Mouse (Mus musculus): ENCODE measurements around the gene Cfap126.

The Cfap126 gene

DNA sequence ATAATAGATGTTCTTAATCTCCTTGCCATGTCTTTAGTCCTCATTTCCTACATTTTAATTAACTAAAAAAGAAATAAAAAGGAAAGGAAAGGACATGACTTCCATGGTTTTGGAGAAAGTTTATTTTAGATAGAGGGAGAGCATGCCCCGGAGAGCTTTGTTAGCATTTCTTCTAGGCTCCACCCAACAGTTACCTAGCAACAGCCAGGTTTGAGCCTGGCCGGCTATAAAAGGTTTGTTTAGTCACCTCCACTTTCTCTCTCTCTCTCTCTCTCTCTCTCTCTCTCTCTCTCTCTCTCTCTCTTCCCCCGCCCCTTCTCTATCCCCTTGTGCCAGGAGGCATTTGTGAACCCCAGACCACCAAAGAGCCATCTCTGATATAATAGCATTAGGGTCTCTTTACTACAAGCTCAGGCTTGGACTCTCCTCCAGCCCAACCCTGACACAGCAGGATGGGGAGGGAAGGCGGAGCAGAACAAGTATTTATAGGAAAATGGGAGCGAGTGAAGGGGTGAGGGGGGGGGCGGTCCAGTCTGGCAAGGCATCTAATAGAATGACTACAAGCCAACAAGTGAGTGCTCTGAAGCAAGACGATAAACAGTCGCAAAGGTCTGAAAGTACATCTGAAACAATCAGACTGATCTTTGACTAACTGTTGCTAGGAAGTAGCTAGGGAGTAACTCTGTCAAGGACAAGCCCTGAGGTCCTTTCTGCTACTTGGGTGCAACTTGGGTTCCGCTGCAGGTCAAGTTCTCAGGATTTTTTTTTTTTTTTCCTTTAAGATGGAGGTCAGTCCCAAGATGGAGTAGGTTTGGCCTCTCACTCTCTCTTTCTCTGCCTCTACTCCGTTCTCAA is 17.4 kb upstream of the Cfap126 start:
- no peak for DNase-seq (ENCODE audit: low read depth, low spot score)

DNA sequence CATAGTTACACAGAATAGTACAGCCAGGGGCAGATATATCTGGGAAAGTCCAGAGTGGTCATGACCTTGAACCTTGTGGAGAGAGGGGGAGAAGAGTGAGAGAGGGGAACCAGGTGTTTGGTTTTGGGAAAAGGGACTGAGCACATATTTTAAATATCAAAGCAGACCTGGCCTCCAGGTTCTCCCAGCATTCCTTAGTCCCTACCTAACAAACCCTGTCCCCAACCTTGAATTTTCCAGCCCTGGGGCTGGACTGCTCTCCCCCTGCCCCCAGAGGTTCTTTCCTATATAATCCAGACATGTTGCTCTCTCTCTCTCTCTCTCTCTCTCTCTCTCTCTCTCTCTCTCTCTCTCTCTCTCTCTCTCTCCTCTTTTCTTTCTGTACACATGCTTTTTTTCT is 16.6 kb upstream of the Cfap126 start:
- no peak for DNase-seq (ENCODE audit: low read depth, low spot score)

DNA sequence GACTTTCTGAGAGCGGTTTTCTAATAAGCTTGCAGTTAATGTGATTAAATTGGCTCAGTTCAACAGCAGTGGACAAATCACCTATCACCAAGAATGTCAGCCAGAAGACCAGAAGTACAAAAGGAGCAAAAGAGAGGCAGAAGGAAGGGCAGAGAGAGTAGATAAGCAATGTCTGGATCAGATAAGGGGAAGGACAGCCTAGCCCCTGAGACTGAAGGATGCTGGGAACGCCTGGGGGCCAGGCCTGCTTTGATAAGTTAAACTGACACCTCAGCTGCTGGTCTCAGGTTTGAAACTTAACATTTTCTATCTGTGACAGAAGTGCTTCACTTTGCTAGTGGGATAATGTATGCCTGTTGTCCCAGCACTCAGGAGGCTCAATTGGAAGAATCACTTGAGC is 16.1 kb upstream of the Cfap126 start:
- no peak for DNase-seq (ENCODE audit: low read depth, low spot score)

DNA sequence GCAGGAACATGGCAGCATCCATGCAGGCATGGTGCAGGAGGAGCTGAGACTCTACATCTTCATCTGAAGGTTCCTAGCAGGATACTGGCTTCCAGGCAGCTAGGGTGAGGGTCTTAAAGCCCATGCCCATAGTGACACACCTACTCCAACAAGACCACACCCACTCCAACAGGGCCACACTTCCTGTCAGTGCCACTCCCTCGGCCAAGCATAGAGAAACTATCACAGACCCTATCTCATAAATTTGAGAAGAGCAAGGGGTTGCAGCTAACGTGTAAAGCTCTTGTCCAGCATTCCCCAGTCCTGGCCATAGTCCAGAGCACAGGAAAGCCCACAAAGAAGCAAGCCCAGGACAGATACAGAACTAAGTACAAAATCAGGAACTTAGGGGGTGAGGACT is 12.7 kb upstream of the Cfap126 start:
- no peak for DNase-seq (ENCODE audit: low read depth, low spot score)

DNA sequence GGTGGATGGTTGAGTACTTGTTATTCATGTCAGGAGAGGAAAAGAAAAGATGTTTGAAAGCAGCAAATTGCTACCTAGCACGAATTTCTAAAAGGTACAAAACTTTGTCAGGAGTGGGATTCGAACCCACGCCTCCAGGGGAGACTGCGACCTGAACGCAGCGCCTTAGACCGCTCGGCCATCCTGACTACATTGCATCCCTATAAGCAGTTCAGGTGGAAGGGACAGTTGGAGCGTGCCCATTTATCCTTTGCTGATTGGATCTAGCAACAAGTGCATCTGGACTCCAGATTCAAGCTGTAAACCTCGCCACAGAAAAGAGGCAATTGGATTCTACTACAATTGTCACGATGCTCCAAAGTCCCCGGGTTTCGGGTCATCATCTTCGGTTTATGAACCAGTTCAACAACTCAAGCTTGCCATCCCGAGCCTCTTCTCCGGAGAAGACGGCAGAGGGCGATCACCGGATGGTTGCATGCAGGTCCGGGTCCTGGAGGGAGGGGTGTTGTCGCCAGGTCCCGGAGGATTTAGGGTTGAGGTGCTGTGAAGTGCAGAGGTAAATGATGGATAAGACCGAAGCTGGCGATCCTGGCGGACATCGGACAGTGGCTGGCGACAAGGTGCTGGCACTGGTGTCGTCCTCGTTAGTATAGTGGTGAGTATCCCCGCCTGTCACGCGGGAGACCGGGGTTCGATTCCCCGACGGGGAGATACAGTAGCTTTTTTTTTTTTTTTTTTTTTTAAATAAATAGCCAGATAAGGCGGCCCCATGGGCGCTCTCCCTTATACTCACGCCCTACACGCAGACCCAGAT is 11.8 kb upstream of the Cfap126 start:
- no peak for DNase-seq (ENCODE audit: low read depth, low spot score)

DNA sequence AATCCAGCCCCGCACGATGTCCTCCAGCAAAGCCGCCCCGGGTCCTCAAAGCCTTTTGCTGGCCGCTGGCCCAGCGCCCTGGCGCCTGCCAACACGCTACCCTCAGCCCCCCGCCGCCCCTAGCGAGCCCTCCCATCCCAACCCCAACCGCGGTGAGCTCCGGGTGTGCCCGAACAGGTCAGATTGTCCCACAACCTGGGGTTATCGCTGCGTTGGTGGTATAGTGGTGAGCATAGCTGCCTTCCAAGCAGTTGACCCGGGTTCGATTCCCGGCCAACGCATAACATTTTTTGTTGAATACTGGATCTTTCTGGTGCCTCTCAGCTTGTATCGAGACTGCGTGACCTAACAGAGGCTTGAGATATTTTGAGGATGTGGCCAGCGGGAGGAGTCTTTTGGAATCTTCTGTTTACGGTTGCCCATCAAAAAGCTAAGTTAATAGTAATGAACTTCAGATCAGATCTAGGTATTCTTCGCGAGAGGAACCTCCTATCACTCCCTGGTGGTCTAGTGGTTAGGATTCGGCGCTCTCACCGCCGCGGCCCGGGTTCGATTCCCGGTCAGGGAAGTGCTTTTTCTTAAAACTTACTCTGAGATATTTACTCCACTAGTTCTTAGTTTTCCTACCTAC is 11.1 kb upstream of the Cfap126 start:
- DNase-seq (ENCODE audit: low read depth, low spot score), result no peak

DNA sequence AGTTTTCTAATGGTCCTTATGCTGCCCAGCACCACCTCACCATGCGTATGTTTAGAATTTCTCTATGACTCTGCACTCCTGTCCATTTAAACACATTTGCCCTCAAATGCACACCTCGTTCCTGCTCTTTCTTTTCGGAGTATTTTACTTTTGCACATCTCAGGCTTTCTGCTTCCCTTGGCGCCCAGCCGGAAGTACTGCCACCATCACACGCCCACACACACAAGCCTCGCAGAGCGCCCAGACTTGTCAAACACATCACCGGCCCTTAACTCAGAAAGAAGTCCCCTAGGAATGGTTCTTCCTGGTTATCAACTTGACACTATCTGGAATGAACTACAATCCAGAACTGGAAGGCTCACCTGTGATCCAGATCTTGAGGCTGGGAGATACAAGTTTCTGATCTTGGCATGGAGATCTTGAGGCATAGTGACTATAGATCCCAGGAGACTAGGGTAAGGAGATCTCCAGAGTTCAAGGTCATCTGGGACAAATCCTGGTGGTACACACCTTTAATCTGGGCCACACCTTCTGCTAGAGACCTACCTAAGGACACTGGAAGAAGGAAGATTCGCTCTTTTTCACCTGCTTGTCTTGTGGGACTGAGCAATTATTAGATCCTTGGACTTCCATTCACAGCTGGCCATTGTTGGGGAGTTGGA is 10.4 kb upstream of the Cfap126 start:
- no peak for DNase-seq (ENCODE audit: low read depth, low spot score)

DNA sequence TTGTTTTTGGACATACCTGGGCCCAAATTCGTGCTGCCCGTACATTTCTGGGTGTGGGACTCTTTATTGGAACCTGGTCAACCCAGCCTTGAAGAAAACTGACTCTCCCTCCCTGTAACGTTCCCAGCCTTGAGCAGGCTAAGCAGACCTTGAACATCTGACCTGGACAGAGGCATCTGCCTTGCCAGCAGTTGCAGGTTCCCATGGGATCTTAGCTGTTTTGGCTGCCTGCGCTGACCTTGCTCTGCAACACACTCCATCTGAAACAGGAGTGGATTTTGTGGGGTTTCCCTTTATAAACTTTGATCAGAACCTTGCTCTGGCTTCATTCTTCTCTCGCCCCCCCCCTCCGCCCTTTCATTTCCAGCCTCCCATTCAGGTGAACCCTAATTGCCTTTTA is 8.5 kb upstream of the Cfap126 start:
- DNase-seq (ENCODE audit: low read depth, low spot score), result no peak

DNA sequence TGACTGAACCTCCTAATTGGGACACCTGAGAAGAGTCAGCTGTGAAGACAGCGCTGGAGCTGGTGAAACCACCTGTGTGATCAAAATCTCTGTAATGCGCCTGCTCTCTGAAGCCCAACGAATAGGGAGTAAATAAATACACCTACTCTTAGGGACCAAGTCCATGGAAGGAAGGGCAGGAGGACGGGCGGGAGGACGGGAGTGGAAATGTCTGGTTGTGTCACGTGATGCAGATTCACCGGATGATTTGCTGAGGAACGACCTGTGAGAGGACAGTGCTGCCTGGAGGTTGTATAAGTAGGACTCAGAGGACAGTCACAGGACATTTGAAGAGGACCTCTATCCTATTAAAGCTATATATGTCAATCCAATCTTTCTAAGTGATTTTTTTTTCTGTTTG is 4.1 kb upstream of the Cfap126 start:
- DNase-seq (ENCODE audit: low read depth, low spot score), result no peak

DNA sequence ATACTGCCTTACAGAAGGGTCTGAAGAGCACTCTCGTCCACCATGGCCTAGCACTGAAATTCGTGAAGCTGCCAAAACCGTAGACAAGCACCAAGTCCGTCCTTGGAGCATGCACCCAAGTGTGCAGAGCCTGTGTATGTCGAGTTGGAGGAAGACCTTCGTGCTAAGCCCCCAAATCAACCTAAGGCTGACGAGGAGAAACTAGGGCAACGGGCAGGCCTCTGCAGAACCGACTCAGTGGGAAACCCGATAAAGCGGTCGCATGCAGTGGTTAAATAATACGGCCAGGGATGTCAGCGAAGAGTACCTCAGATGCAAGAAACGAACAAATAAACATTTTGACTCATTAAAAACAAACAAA is 3.1 kb upstream of the Cfap126 start:
- no peak for DNase-seq (ENCODE audit: low read depth, low spot score)

DNA sequence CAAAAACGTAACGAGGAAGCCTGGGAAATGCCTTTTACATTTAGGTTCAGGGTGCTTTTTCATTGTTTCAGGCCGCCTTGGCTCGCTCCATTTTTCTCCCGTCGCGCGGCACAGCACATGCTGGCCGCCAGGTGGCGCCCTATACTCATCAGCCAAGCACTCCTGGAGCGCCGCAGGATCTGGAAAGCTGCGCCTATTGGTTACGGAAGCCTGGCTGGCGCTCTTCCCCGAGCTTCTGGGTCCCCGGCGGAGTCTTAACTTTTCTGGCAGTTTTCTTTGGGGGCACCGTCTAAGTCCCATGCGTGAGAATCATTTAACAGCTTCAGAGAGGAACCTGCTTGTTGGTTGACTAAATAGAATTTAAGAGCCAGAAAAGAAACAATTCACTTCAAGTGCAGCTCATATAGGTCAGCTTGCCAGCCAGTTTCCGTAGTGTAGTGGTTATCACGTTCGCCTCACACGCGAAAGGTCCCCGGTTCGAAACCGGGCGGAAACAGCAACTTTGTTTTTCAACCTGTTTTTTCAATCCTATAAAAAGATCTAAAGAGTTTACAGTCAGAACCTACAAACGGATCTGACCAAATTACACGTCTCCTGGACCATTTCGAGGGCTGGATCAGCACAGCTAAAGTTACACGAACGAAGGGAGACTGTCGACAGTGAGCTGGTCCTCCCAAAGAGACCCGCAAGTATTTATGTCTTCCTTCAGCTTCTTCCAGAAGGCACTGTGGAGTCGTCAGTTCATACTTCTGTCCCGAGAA is 2.5 kb upstream of the Cfap126 start:
- no peak for DNase-seq (ENCODE audit: low read depth, low spot score)

DNA sequence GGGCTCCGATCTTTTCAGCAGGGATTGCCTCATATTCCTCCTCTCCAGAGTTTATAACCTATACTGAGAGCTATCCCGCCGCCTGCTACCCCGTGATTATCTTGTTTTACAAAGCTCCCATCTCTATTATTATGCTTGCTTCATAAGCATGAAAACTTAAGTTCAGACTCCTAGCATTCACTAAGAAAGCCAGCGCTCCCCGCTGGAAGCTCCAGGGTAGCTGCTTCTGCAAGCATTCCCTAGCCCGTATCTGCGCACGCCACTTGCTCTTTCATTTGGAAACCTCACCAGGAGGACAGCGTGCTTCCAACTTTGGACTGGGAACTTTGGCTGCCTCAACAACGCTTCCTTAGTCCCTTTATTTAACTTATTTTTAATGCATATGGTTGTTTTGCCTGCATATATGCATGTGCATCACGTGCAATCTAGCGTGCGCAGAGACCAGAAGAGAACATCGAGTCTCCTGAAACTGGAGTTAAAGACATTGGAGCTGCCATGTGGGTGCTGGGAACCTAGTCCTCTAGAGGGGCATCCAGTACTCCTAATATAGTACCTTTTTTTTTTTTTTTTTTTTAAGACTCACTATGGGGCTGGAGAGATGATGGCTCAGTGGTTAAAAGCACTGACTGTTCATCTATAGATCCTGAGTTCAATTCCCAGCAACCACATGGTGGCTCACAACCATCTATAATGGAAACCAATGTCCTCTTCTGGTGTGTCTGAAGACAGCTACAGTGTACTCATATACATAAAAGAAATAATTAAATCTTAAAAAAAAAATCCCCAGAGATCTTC is 1.7 kb upstream of the Cfap126 start:
- DNase-seq (ENCODE audit: low read depth, low spot score), result no peak

DNA sequence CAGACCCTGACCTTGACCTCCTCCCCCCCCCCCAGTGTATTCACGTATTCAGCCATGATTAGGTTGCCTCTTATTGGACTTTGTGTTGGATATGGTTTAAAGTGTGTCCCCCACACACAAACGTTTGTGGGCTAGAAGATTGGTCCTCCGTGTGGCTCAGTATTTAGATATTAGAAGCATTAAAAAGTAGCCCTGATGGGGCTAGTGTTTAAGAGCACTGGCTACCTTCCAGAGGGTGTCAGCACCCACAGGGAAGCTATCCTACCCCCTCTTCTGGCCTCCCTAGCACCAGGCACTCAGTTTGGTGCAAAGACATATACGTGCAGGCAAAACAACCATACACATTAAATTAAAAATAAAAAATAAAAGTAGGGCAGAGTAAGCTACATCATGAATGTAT is 732 bp upstream of the Cfap126 start:
- no peak for DNase-seq (ENCODE audit: low read depth, low spot score)

DNA sequence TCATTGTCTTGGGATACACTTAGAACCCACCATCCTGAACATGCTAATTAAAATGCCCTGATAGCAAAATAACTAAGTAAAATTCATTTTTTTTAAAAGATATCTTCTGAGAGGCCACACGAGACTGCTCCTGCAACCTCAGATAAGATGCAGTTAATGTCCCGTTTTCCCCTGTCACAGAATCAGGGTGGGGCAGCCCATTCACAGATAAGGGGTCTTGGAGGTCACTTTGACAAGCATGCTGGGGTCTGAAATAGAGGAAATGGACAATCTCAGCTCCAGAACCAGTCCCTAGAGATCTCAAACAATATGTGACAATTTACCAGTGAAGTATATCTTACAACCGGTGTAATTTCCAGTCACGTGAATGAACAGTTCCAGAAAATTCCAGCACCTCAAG is 2.6 kb downstream of the Cfap126 start:
- DNase-seq (ENCODE audit: low read depth, low spot score), result no peak

DNA sequence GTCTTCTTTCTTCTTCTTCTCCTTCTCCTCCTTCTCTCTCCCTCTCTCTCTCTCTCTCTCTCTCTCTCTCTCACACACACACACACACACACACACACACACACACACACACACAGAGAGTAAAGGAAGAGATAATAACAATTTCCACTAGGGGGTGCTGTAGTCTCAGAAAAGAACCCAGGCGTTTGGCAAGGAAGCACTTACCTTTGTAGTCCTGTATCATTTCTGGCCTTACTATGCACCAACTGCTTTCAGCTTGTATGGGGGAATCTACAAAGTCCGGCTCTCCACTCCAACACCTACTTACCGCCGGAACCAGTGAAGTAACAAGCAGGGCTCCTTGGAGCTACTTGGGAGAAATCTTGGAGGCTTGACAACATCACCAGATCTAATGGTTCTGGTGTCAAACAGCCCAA is 4.6 kb downstream of the Cfap126 start:
- no peak for DNase-seq (ENCODE audit: low read depth, low spot score)

DNA sequence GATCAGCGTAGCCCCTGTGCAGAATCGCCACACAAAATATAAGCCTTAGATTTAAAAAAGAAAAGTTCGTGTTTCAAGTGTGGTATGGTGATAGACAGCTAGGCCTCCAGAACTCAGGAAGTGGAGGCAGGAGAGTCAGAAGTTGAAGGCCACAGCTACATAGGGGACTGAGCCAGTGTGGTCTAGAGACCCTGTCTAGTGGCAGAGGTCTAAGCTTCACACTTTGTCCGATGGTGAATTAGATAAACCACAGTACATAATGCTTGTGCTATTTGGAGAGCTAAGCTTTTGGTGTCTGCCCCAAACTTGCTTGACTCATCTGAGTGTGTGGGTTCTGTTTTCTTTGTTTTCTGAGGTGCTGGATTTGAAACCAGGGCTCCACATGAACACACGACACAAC is 5.3 kb downstream of the Cfap126 start:
- DNase-seq (ENCODE audit: low read depth, low spot score), result no peak

DNA sequence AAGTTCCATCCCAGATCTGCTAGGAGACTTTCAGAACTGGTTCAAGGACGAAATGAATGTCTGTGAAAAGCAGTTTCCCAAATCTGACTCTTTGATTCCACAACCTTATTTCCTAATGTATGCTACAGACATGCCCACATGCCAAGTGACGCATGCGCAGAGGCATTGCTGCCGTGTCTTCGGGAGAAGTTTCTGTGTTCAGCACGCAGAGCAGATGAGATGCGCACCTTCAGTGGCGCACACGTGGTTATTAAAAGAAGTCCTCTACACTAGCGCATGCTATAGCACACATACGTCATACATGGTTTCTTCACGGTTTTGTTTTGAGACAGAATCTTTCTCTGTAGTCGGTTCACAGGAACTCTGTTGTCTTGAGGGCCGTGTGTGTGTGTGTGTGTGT is 5.7 kb downstream of the Cfap126 start:
- DNase-seq (ENCODE audit: low read depth, low spot score), result no peak

DNA sequence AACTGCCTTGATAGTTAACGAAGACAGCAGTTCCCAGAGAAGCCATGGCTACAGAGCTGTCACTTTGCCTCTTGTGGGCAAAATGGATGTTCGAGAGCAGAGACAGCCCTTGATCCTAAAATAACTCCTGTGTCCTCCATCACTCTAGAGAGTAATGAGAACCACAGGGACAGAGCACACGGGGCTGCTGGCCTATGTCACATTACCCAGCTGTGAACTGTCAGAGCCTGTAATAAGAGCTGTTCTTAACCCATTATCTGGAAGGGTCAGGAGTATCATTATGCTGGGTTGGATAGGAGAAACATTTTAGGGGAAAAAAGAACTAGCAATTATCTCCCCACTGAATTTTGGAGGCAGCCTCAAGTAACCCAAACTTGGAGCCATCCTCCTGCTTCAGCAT is 7.2 kb downstream of the Cfap126 start:
- no peak for DNase-seq (ENCODE audit: low read depth, low spot score)

DNA sequence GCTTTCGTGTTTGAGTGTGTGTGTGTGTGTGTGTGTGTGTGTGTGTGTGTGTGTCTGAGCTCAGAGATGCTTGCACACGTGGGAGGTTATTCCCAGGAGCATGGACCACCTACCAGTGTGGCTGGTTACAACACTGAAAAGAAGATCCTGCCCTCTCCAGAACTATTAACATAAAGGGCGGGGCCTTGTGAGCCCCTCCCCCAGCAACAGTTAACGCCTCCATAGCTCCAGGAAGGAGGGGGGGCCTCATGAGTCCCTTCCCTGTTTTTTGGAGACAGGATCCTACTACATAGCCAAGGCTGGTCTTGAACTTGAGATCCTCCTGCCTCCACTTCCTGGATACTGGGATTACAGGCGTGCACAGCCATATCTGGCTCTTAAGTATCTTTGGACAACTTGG is 8.1 kb downstream of the Cfap126 start:
- no peak for DNase-seq (ENCODE audit: low read depth, low spot score)

DNA sequence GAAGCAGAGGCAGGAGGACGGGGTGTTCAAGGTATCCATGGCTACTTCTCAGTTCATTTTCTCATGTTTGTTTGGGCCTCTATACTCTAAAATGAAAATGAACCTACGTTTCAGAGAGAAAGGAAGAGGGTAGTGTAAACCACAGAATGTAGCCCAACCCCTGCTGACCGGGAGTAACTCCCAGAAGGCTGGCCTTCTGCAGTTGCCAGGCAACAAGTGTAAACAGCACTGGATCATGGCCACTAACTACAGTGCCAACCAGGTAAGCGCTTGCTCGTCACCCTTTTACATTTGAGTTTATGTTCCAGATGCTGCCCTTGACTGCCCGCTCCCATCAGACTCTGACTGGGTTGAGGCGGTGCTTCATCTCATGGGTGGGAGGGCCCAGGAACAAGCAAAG is 9.2 kb downstream of the Cfap126 start:
- no peak for DNase-seq (ENCODE audit: low read depth, low spot score)

DNA sequence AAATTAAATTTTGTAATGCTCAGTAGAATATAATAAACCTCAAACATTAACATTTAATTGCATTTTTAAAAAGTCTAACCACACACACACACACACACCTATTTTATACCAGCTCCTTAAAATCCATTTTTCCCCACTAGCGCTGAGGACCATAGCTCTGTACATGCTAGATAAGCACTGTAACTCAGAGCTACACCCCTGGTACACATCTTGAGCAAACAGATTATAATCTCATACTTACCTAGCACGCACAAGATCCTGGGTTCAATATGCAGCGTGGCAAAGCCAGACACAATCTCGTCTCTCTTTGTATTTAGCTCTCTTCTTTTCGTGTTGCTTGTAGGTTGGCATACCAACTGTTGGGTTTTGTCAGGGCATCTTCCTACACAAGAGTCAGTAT is 10.7 kb downstream of the Cfap126 start:
- no peak for DNase-seq (ENCODE audit: low read depth, low spot score)
